ENCODE assay signal across 8 mouse cellular contexts in genomic region chr14:60738434-60738938, GRCm38 (mm10). TPM values are rescaled to one million over a fixed set of nuclear protein-coding genes. Genes with fewer than 3 reads are reported as not detected.
DNase-seq lines count a peak whose midpoint lies in the region; ATAC-seq and TF ChIP-seq lines count a peak whose summit lies in the region.

No protein-coding gene starts in this region.

- H3K9me3 ChIP-seq in intestine, postnatal 0 days (ENCODE audit: control insufficient read depth), result no peaks in the 10 kb centered on the region

- TF ChIP-seq CTCF in kidney, adult 2 months (conservative IDR thresholded peaks at IDR 0.05; ENCODE audit: insufficient read depth, insufficient read length, low read depth, low read length), result no peak
- no peak for TF ChIP-seq CTCF in intestine, postnatal 0 days (IDR thresholded peaks at IDR 0.05; ENCODE audit: low read depth)

- H3K4me1 ChIP-seq in kidney, adult 2 months (ENCODE audit: control insufficient read depth, insufficient read depth, low read length), result peaks cover 20% of the 10 kb centered on the region
- H3K4me1 ChIP-seq in intestine, postnatal 0 days (replicated peaks; ENCODE audit: control insufficient read depth, insufficient read depth, low read length), result peaks cover 6% of the 10 kb centered on the region; the same call in 1 of the 2 replicates

- WGBS in kidney, adult 2 months, result 64% methylated on average over 10 of the region's 10 CpGs
- WGBS in intestine, postnatal 0 days, result 56% methylated on average over 10 of the region's 10 CpGs

- DNase-seq in kidney, adult 2 months, result no peak
- no peak for DNase-seq in kidney, adult 11 months
- peak; percentile 84 for DNase-seq in naive thymus-derived CD4-positive, alpha-beta T cell, adult 2 months (ENCODE audit: low read depth)
- no peak for DNase-seq in right cerebral cortex, postnatal 36 days (ENCODE audit: low spot score in 2 of 2)
- DNase-seq in embryo, embryonic 11 days, result no peak
- no peak for DNase-seq in gastrocnemius, adult 18-20 months (ENCODE audit: low spot score)

- H3K27me3 ChIP-seq in kidney, adult 2 months (replicated peaks; ENCODE audit: control insufficient read depth, insufficient read depth, low read length), result no peaks in the 10 kb centered on the region
- H3K27me3 ChIP-seq in intestine, postnatal 0 days (replicated peaks; ENCODE audit: control insufficient read depth, insufficient read depth, low read length), result no peaks in the 10 kb centered on the region

- H3K27ac ChIP-seq in kidney, adult 2 months (ENCODE audit: insufficient read depth, low read depth, low read length), result peak overlapping the region; percentile 49; the same call in 1 of the 2 replicates
- peak overlapping the region; percentile 46; the same call in 1 of the 2 replicates for H3K27ac ChIP-seq in intestine, postnatal 0 days (ENCODE audit: low read depth, low read length)

- peak; percentile 50 for ATAC-seq in common myeloid progenitor, adult 5-6 weeks (replicated peaks; ENCODE audit: low read depth, poor library complexity, severe bottlenecking)
- no peak for ATAC-seq in intestine, postnatal 0 days

- TF ChIP-seq POLR2A in kidney, adult 2 months (IDR thresholded peaks at IDR 0.05; ENCODE audit: low read depth, low read length), result no peak

- H3K9ac ChIP-seq in intestine, postnatal 0 days (ENCODE audit: low read depth, low read length), result no peak overlapping the region

- H3K4me2 ChIP-seq in intestine, postnatal 0 days (replicated peaks; ENCODE audit: low read depth), result no peak overlapping the region

- no peak overlapping the region for H3K4me3 ChIP-seq in kidney, adult 2 months (ENCODE audit: insufficient read depth, low read depth, low read length)
- H3K4me3 ChIP-seq in intestine, postnatal 0 days (ENCODE audit: low read depth, low read length), result no peak overlapping the region

- no peaks in the 10 kb centered on the region for H3K36me3 ChIP-seq in kidney, adult 2 months (ENCODE audit: control insufficient read depth, insufficient read depth, low read length)
- peaks cover 15% of the 10 kb centered on the region; the same call in 1 of the 2 replicates for H3K36me3 ChIP-seq in intestine, postnatal 0 days (ENCODE audit: control insufficient read depth, insufficient read depth)

RNA-seq across cellular contexts. Expression of gene C1qtnf9, which starts 29.4 kb away (rescaled TPM):
- 1.4 and 2.0 TPM in 2 replicates for polyA plus RNA-seq in kidney, adult 2 months (2012; rRNA removed)
- total RNA-seq in common myeloid progenitor, adult 5-6 weeks (2017), result not detected in 2 replicates
- 1.4 and 1.6 TPM in 2 replicates for polyA plus RNA-seq in intestine, postnatal 0 days (2015; fragmentation: Nextera tagmentation; extraction: Ambion mirVana)
- 10 to 100 TPM; 15.1 to 15.7 TPM for total RNA-seq in gastrocnemius, adult 18-20 months (2021)

RNA-seq across cellular contexts. Expression of gene Mipep, which starts 45.9 kb away (rescaled TPM):
- polyA plus RNA-seq in kidney, adult 2 months (2012; rRNA removed), result 18.6 and 20.0 TPM in 2 replicates
- 21.7 and 24.5 TPM in 2 replicates for total RNA-seq in common myeloid progenitor, adult 5-6 weeks (2017)
- polyA plus RNA-seq in intestine, postnatal 0 days (2015; fragmentation: Nextera tagmentation; extraction: Ambion mirVana), result 6.7 and 7.0 TPM in 2 replicates
- 10 to 100 TPM; 35.0 to 36.0 TPM for total RNA-seq in gastrocnemius, adult 18-20 months (2021)

Comparison
In these comparisons a context has a peak if more than half of its experiments do, and no peak if none do; other contexts are left out.
1. RNA of gene C1qtnf9, which starts 29.4 kb away (total RNA-seq): 15.1 to 15.7 TPM in gastrocnemius, adult 18-20 months; not detected in common myeloid progenitor, adult 5-6 weeks; every median in the first group is over 10 times any median in the second.